Mouse (Mus musculus) right cerebral cortex, postnatal 4 days (tissue): Measurements from ENCODE around the gene Pctp.

Experiments used
- DNase-seq: peaks from one replicate; pipeline ENCODE4 v3.0.0-alpha.2; 2022

Pctp gene

DNA sequence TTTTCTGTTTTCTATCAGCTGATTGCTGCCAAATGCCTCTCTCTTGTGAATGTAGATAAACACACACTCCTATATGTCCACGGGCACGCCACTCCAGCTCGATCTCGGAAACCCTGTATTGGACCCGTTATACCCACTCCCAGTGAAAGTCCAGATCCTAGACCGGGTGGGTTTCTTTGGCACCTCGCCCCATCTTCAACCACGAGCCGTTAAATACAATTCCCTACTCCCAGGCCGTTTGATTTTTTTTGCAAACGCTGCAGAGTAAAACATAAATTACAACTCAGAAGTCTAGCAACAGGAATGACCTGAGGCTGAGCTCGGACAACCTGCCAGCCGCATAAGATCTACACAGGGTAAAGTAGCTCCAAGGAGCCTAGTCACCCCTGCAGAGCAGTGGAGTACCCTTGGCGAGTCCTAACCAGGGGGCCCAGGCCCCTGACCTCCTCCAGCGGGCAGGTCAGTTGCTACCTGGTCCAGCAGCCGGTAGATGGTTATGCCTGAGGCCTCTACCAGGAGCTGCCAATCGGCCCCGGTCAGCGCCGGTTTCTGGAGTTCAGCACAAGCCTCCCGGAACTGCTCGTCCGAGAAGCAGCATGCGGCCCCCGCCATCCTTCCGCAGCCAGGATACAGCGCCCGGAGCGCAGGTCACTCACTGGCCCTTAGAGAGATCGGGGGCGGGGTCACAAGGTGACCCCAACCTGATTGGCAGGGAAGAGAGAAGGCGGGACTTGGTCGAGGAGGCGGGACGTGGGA is at the start of gene Pctp:
TSS of gene Pctp (minus strand) at position 664 of the 756 bp plus-strand sequence.
- peak; percentile 21 for DNase-seq

GRCm38 (mm10) chr11:90050016-90050415 is 47.3 kb upstream of the Pctp start:
- DNase-seq: no peak

DNA sequence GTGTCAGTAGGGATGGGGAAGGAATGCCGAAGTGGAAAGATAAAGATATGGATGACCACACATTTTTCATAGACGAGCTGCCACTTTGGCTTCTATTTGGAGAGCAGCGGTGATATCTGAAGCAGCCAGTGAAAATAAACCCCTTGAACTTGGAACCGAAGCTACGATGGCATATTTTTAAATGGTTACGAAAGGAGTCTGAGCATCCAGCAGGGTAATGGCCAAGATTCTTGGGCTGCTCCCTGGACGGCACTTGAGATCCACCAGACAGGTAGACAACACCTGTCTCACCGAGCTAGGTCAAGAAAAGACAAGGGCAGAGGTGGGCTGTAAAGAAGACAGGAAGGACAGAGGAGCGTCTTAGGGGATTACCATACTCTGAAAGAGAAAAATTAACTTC is 44.6 kb upstream of the Pctp start:
- no peak for DNase-seq

DNA sequence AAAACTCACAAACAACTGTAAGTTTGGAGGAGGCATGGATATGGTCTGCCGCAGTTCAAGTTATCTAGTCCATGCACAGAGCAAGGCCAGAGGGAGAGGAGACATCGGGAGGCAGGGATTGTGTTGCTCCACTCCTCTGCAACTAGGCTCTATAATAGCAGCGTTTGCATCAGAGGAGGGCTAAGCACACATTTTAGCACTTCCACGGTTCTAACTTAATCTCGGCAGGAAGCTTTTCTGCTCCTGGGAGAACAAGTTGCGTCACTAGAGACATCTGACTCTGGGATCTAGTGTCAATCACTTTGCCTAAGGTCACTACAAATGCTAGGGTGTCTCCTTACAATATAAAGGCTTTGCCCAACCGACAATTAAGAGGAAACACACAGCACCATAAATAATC is 43.5 kb upstream of the Pctp start:
- no peak for DNase-seq

DNA sequence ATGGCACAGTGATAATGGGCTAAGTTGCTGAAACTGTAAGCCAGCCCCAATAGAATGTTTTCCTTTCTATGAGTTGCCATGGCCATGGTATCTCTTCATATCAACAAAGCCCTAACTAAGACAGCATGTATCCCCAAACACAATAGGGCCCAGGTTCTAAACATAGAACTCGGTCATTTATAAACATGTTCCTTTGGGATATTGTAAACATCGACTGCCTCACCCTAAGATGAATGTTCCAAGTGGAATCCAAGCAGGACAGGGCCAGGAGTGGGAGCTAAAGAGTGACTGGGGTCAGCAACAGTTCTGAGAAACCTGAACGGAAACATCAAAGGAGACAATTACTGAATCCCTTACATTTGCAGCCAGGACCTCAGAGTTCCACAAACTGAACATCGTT is 41.8 kb upstream of the Pctp start:
- no peak for DNase-seq

DNA sequence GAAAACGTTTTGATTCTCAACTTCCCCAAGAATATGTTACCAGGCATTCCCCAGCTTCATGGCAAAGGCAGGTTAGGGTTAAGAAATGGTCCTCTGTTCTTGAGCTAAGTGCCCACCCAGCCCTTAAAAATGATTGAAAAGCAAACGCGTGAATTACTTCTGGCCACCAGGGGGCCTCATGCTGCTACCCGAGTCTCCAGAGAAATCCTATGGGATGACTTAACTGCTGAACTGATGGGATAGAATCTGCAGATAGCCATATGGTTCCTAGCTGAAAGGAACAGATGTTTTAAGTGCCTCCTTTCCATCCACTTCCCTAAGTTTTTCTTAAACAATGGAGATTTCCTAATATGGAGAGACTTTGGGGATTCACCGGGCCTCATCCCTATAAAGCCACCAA is 35.3 kb upstream of the Pctp start:
- DNase-seq: peak; percentile 20

DNA sequence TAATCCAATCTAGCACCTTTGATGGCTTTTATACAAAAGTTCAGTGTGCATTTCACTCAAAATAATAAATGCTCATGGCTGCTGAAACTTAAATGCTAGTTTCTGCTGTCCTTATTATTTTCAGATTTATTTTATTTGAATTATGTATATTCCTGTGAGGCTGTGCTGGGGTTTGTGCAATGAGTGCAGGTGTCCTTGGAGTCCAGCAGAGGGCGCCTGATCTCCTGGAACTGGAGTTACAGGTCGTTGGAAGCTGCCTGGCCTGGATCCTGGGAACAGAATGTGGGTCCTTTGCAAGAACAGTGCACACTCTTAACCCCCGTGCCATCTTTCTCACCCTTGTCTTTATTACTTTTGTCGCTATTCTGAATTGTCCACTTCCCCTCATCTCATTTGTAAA is 33.7 kb upstream of the Pctp start:
- DNase-seq: no peak

- DNase-seq: no peak
These were observed 32.8 kb upstream of the Pctp start for GRCm38 (mm10) chr11:90035532-90035931.

DNA sequence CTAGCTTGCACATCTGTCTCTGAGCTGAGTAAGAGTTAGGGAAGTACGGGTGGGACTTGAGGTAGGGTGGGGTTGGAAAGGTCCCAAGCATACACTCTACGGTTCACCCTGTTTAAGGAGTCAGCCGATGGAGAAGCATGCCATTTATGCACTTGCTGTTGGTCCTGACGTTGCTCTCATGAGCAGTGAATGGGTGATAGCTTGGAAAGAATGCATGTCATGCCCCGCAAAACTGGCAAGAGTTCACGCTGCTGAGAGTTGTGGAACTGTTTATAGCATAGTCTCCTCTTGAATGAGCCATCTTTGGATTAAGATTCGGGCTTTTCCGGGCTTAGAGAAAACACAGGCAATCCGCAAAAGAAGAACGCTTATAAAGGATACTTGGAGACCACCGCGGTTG is 32.0 kb upstream of the Pctp start:
- DNase-seq: no peak

GRCm38 (mm10) chr11:90033442-90033841 is 30.7 kb upstream of the Pctp start:
- DNase-seq: no peak

GRCm38 (mm10) chr11:90032807-90033206 is 30.1 kb upstream of the Pctp start:
- DNase-seq: no peak

DNA sequence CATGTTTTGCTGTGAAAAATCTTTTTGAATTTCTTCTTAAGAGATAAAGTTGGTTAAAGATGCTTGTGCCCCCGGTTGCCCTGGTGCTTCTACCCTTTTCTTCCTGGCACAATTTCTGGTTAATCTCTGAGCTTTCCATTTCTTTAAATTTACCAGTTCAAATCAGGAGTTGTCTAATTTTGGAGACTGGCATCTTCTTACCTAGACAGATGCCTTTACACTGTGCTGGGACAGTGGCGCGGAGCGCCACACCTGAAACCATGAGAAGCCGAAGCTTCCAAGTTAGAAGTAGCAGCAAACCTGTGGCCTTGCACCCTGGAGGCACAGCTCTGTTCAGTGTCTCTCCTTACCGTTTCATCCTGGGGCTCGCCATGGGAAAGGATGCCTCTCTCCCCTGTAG is 28.4 kb upstream of the Pctp start:
- no peak for DNase-seq

DNA sequence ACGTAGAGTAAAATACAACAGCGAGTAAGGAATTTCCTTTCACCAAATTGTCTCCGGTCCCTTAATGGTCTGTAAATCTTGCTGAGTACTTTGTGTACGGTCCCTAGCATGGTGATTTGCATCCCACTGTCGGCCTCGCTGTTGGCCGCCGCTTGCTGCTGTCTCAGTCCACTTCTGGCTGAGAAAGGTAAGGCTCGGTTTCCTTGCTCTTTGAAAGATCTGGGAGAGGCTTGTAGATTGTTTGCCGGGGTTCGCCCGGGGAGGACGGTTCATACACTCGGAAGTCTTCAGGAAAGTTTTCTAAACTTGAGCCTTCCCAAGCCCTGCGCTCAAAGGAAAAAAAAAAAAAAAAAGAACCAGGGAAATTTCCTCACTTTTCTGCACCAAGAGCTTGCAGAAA is 27.9 kb upstream of the Pctp start:
- DNase-seq: peak; percentile 19

- no peak for DNase-seq
These were observed 27.2 kb upstream of the Pctp start, which contains the start of gene Tmem100 for GRCm38 (mm10) chr11:90029841-90030398. Gene Tmem100, plus strand, starts transcription at chr11:90030348.

DNA sequence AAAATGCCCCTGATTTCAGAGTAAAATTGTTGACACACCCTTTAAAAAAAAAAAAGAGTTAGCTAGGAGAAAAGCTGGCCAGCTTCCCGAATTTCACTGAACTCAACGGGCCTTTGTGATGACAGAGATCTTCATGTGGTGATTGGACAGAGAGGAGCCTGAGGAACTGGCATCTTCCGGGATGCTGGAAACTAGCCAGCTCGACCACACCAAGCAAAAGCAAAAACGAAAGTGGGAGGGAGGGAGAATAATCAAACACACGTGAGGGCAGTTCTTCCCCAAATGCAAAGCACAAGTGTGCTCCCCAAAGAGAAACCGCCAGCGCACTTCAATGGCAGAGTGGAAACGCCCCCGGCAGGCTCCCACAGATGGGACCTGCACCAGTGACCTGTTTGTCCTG is 26.7 kb upstream of the Pctp start:
- DNase-seq: peak; percentile 45

DNA sequence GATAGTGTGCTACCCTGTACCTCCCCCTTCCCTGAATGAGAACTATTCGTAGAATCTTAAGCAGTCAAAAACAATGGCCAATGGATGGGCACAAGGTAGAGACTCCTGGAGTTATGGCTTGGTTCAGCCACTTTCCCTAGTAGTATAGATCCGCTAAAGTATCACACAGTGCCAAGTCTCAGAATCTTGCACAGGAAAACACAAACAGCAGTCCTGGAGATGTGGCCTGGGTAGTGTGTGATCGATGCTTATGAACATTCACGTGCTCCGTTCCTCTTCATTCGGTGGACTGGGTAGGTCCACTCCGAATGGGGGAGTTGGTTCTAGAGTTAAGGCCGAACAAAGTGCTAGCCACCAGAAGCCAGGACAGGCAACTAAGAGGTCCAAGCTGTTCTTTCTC is 26.1 kb upstream of the Pctp start:
- no peak for DNase-seq

- DNase-seq: no peak
These were observed 24.5 kb upstream of the Pctp start for GRCm38 (mm10) chr11:90027216-90027615.

DNA sequence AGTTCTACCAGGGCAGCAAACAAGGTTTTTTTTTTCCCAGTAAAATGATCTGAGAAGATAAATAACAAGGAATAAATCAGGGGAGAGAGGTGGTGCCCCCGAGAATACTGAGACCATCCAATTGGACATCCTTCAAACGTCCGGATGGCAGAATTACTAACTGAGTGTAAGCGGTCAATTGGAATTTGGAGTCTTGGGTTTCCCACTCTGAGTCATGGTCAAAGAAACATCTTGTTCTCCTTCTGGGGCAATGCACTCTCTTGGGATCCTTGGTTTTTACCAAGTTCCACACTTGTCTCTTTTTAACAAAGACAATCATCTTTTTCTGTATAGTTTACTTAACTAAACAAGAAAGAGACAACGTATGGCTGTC is 24.1 kb upstream of the Pctp start:
- no peak for DNase-seq

GRCm38 (mm10) chr11:90025891-90026801 is 23.5 kb upstream of the Pctp start:
- no peak for DNase-seq

GRCm38 (mm10) chr11:90019161-90019560 is 16.5 kb upstream of the Pctp start:
- peak; percentile 42 for DNase-seq

DNA sequence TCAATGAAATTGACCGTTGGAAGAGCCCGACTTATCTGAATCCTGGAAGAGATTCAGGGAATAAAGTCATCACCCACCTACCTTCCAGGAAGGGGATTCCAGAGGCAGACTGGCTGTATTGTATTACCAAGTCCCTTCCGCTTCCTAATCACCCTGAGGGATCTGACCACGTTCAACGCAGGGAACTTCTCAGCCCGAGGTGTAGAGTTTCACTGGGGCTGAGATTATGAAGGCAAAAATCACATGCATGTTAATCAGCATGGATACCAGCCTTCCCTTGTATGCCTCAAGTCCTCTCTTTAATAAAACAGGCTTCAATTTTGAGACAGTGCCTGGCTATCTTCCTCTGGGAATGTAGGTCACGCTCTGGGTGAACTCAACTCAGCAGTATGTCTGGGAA is 12.6 kb upstream of the Pctp start:
- no peak for DNase-seq

GRCm38 (mm10) chr11:90013657-90014056 is 11.0 kb upstream of the Pctp start:
- no peak for DNase-seq

DNA sequence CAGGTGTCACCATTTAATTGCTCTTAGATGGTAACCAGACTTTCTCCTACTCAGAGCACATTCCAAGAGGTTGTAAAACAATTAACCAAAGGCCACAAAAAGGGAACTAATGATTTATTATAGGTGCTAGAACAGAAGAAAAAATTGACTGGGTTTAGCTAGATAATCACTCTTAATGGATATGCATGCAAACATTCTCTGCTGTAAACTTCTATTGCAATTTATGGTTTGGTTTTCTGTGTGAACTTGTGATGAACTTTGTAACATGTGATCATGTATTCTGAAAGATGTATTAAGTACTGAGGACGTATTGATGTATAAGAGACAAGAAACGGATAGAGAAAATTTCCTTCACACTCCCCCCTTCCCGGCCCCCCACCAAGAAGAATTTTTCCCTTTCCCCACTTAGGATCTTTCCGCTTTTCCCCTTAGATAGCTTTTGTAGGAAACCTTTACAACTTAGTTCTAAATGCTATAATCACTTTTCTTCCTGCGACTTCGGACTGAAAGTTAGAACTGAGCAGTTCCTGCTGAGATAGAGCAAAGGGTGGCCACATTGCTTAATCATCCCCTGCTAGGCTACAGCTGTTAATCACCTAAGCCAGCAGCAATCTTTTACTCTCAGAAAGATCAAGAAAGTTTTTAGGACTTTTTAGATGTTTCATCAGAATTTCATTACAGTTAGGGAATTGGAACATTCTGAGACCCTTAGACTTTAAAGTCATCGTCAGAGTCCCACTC is 5.3 kb upstream of the Pctp start:
- DNase-seq: no peak
